In genomic region chr17:12769380-12769921, GRCm38 (mm10) we compare ENCODE assay signal across 8 mouse cellular contexts. TPM values are rescaled to one million over a fixed set of nuclear protein-coding genes. Genes with fewer than 3 reads are reported as not detected.
A peak's percentile ranks its signal among the peaks of the same experiment; 100 is the strongest.
DNase-seq lines count a peak whose midpoint lies in the region; ATAC-seq and TF ChIP-seq lines count a peak whose summit lies in the region.

Gene Igf2r (minus strand): TSS chr17:12769664.

- H3K9ac ChIP-seq in lung, embryonic 16.5 days (ENCODE audit: low read length), result peak within 1 kb of the TSS; percentile 89

- WGBS in hindbrain, embryonic 10.5 days, result 13% methylated on average over 62 of the region's 67 CpGs
- WGBS in lung, embryonic 16.5 days, result 47% methylated on average over 65 of the region's 67 CpGs

- H3K27ac ChIP-seq in hindbrain, embryonic 10.5 days, result peak within 1 kb of the TSS; percentile 92
- H3K27ac ChIP-seq in lung, embryonic 16.5 days (ENCODE audit: low read length), result peak within 1 kb of the TSS; percentile 82

- ATAC-seq in G1E (ENCODE audit: extremely low read depth, insufficient number of reproducible peaks, low FRiP score, poor library complexity, severe bottlenecking), result peak; percentile 50; the same call in 1 of the 2 replicates
- ATAC-seq in frontal cortex, adult (ENCODE audit: low TSS enrichment), result peak; percentile 85
- ATAC-seq in lung, embryonic 16.5 days (ENCODE audit: low read depth), result peak; percentile 89

- TF ChIP-seq CTCF in G1E (IDR thresholded peaks at IDR 0.05; ENCODE audit: low read depth, low read length), result no peak

- peaks cover 79% of the 10 kb centered on the region for H3K36me3 ChIP-seq in G1E (replicated peaks)
- no peaks in the 10 kb centered on the region; the same call in none of the 2 replicates for H3K36me3 ChIP-seq in hindbrain, embryonic 10.5 days
- peaks cover 19% of the 10 kb centered on the region for H3K36me3 ChIP-seq in lung, embryonic 16.5 days (ENCODE audit: control insufficient read depth, insufficient read depth, low read length)

- DNase-seq in G1E (ENCODE audit: low spot score), result peak; percentile 74
- peak; percentile 78 for DNase-seq in cerebellum, adult 8-10 months
- DNase-seq in hindbrain, embryonic 10.5 days (ENCODE audit: low spot score), result peak; percentile 88
- peak; percentile 87 for DNase-seq in layer of hippocampus, adult 9-11 months
- peak; percentile 42 for DNase-seq in ovary, postnatal 10 days (ENCODE audit: low spot score)
- DNase-seq in thymus, postnatal 0 days (ENCODE audit: low spot score), result peak; percentile 89

- H3K4me2 ChIP-seq in lung, embryonic 16.5 days (ENCODE audit: low read depth, low read length), result peak within 1 kb of the TSS; percentile 60

- peaks cover 32% of the 10 kb centered on the region for H3K4me1 ChIP-seq in G1E (ENCODE audit: insufficient read depth, low read depth, low read length)
- peaks cover 38% of the 10 kb centered on the region for H3K4me1 ChIP-seq in hindbrain, embryonic 10.5 days (replicated peaks)
- peaks cover 9% of the 10 kb centered on the region; the same call in 1 of the 2 replicates for H3K4me1 ChIP-seq in lung, embryonic 16.5 days (replicated peaks; ENCODE audit: control insufficient read depth, insufficient read depth, low read length)

- H3K4me3 ChIP-seq in G1E (ENCODE audit: low read depth, low read length), result peak within 1 kb of the TSS; percentile 85
- H3K4me3 ChIP-seq in hindbrain, embryonic 10.5 days, result peak within 1 kb of the TSS; percentile 80
- H3K4me3 ChIP-seq in lung, embryonic 16.5 days (ENCODE audit: low read length), result peak within 1 kb of the TSS; percentile 69

- peaks cover 17% of the 10 kb centered on the region for H3K9me3 ChIP-seq in G1E (replicated peaks)
- H3K9me3 ChIP-seq in hindbrain, embryonic 10.5 days, result peaks cover 6% of the 10 kb centered on the region; the same call in 1 of the 2 replicates
- peaks cover 5% of the 10 kb centered on the region for H3K9me3 ChIP-seq in lung, embryonic 16.5 days (ENCODE audit: control insufficient read depth, low read length)

- H3K27me3 ChIP-seq in G1E (ENCODE audit: insufficient read depth, low read length), result no peaks in the 10 kb centered on the region
- no peaks in the 10 kb centered on the region for H3K27me3 ChIP-seq in hindbrain, embryonic 10.5 days (ENCODE audit: insufficient read depth, poor library complexity, severe bottlenecking)
- H3K27me3 ChIP-seq in lung, embryonic 16.5 days (ENCODE audit: control insufficient read depth, insufficient read depth, low read depth, low read length), result no peaks in the 10 kb centered on the region

RNA-seq across cellular contexts. Expression of gene Igf2r, which starts in this region (rescaled TPM):
- total RNA-seq in G1E (2014; fragmentation: Nextera tagmentation) (69.9 and 74.3 TPM in 2 replicates), G1E (2017) (73.1 and 75.5 TPM in 2 replicates)
- 15.8 and 20.3 TPM in 2 replicates for polyA plus RNA-seq in G1E (2012)
- 17.3 and 20.8 TPM in 2 replicates for polyA plus RNA-seq in hindbrain, embryonic 10.5 days (2016; fragmentation: Nextera tagmentation; extraction: Ambion mirVana)
- polyA plus RNA-seq in lung, embryonic 16.5 days (2015; fragmentation: Nextera tagmentation; extraction: Ambion mirVana), result 59.0 and 64.4 TPM in 2 replicates
- 8.9 and 9.7 TPM in 2 replicates for polyA plus RNA-seq in thymus, postnatal 0 days (2015; fragmentation: Nextera tagmentation; extraction: Ambion mirVana)

Comparison
In these comparisons a context has a peak if more than half of its experiments do, and no peak if none do; other contexts are left out.
1. Peak in every context shown above with its lines: DNase-seq, ATAC-seq, H3K4me3 ChIP-seq and H3K27ac ChIP-seq.